Mouse (Mus musculus) B cell, adult 62 days (primary cell): Measurements from ENCODE around the gene Slain1. TPM values are rescaled to one million over a fixed set of nuclear protein-coding genes. Genes with fewer than 3 reads are reported as not detected.

Experiments used
- total RNA-seq: library from RNA; stranded (reverse); gene quantifications from 4 replicates; pipeline ENCODE4 v1.2.4, GENCODE M21; 2023

The Slain1 gene
- 33.1 to 38.5 TPM (median 36.7 TPM) in 4 replicates for total RNA-seq

GRCm38 (mm10) chr14:103649896-103650334, at the start of gene Slain1:
Slain1 (plus strand) TSS chr14:103650228.

Other genes with a start within 250 kb of the Slain1 start
- gene Scel, start 136.9 kb upstream of the Slain1 start, total RNA-seq: not detected in 4 replicates
- gene Ednrb, start 194.2 kb downstream of the Slain1 start, total RNA-seq: not detected in 4 replicates